Mouse (Mus musculus) cerebellum, postnatal 25 days (tissue): ENCODE results near the gene Sstr4.

ENCODE experiments used
- DNase-seq, 2 experiments: peaks; one replicate each; pipeline ENCODE4 v3.0.0; 2021; ENCODE audit warnings: mixed read lengths in 2 of 2

The Sstr4 gene

DNA sequence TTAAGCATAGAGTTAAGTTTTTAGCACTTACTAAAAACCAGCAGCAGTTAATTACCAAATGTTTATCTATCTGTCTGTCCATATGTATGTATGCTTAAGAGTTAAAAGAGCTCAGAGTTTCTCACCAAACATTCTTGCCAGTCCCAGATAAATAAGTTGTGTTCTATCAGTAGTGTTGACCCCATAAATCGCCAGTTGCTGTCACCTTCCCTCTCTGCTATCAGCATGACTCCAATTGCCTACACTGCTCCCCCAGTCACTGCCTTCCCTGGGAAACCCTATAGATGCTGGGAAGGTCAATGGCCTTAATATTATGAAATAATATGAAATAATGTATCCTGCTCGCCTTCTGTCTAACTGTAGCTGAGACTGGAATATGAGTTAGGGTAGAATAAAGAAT is 37.2 kb downstream of the Sstr4 start:
- no peak for DNase-seq

DNA sequence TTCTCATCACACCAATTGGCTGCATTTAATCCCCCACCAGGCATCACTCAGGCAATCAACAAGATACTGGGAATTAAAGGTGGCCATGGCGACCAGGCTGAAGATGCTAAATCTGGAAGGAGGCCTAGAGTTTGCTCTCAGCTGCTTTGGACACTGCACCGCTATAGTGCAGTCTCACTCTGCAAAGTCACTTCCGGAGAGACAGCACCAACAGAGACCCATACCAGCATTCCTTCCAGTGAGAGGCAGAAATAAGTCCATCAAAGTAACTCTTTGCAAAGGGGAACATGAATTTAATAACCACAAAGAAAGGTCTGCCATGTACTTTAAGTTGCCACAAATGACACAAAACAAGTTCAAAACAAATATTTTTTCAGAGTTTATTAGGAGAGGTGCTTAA is 41.1 kb downstream of the Sstr4 start:
- no peak for DNase-seq

DNA sequence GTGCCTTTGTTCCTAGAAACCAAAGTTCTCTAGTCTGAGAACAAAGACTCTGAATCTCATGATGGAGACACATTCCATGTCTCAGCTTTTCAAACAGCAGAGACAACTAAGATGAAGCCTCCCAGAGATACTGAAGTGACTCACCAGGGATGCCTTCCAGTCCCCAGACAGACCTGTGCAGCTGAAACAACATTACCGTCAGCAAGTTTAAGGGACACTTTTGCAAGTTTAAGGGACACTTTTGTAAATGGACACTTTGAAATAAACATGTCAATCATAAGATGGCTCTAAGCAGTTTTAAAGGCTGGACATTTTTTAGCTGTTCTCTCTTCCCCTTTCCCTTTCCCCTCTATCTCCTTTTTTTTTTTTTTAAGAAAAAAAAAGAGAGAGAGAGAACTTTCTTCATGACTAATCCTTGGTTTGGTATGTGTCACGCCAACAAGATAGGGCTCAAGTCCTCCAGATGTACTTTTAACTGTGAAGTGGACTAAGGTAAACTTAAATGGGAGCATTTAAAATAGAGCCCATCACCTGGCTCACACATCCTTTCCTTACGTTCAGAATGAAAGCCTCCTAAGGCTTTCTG is 44.6 kb downstream of the Sstr4 start:
- DNase-seq = no peak

DNA sequence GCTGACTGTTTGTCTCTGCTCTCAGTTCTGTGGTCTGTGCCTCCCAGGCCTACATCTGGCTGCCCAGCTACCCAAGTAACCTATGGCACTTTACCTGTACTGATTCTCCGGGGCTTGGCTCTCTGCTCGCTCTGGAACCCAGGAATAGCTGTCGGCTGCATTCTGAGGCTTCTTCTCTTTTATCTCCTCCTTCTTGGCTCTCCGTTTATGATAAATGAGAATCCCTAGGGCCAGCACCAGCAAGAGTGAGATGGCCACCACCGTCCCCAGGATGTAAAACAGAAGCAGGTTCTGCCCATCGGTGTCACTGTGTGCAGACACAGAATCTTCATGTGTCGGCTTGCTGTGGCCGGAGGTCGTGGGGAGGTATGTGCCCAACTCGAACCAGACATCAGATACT is 46.3 kb downstream of the Sstr4 start:
- DNase-seq = no peak

DNA sequence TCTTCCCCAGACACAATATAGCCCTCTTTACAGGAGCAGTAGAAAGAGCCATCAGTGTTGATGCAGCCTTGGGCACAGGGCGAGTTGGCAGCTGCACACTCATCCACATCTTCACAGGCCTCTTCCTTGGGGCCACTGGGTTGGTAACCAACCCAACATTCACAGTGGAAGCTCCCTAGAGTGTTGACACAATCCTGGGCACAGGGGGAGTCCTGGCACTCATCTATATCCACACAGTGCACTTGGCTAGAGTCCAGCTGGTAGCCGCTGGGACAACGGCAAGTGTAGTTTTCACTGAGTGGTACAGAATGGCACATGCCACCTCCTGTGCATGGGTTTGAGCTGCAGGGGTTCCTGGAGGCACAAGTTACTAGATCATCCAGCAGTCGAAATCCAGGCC is 47.0 kb downstream of the Sstr4 start:
- DNase-seq = peak; percentile 3 to 13

DNA sequence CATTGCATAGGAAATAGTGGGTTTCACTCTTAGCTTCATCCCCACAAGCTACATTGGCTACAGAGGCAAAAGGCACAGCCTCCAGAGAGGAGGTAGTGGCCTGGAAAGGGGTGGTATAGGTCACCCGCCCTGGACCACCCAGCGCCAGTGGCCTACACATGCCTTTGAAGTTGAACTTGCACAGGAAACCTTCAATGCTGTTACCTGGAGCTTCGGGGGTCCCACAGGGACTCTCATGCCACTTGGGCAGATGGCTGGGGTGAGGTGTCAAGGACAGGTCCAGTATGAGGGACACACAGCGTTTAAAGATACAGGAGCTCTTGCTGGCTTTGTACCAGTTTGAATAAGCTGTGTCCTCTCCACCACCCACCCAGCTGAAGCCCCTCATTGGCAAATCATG is 47.6 kb downstream of the Sstr4 start:
- no peak for DNase-seq

DNA sequence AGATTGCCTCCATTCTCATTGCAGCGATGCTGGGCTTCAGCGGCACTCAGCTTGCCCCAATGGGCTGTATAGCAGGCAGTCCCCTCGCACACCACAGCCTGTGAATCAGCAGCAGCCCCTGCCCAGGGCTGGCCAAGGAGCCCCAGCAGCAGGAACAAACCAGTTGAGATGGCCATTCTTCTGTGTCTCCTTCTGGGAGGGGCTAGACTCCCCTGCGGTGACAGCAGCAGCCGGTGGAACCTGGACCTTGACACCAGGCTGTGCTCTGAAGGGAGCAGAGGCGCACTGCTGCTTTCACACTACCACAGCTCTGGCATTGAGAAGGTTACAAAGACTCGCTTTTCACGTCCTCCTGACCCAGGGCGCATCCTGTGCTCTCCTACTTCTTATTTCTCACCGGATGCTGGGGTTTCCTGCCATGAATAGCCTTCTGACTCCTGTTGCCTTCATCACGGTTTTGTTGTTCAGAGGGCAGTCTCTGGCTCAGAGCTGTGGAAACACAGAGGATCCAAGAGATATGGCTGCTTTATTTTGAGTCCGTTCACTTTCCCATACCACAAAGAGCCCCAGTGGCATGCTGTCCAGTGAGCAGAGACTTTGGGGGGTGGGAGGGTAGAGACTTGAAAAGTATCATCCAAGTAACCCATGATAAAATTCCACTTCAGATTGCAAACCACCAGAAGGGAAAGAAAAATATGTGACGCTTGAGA is 48.3 kb downstream of the Sstr4 start, which contains the start of gene Cd93:
Gene Cd93 (minus strand): TSS at position 315 of the 710 bp plus-strand sequence.
- DNase-seq = no peak

DNA sequence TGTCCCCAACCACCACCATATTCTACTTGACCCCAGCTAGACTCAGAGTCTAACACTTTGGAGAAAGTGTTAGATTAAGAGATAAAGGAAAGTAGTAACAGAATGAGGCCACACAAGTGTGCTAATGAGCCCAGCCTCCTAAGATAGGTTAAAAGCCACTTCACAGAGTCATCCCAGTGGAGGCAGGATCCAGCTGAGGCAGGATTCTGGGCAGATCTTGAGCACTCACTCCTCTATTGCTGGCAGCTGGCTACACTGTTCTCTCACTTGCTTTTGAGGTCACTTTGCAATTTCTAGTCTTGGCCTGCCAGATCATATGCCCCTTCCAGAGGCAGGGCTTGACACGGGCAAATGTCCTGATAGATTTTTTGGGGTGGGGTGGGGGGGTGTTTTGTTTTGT is 49.3 kb downstream of the Sstr4 start:
- DNase-seq = no peak

DNA sequence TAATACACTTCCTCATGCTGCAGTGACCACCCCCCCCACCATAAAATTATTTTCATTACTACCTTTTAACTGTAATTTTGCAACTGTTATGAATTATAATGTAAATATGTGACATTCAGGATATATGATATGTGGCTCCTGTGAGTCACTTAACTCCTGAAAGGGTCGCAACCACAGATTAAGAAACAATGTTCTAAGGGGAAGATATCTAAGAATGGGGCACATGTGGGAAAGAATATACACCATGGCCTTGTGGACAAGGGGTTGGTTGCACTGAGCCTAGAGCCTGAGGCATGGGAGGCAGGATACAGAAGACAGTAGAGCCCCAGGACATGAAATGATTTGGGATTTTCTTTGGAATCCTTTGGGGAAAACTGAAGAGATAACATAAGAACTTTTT is 50.5 kb downstream of the Sstr4 start:
- DNase-seq = no peak
